Mouse (Mus musculus): ENCODE results near the gene Rpgr.

- TF ChIP-seq CTCF (IDR thresholded peaks at IDR 0.05; ENCODE audit: low read depth, low read length): no peak; the same call in 1 of the 2 replicates
- no peak for TF ChIP-seq POLR2A (IDR thresholded peaks at IDR 0.05; ENCODE audit: extremely low read depth, insufficient read depth, low read length)
Measured at GRCm38 (mm10) chrX:10034666-10035065, 182.1 kb downstream of the Rpgr start.
